Mouse (Mus musculus) liver, embryonic 13.5 days (tissue): ENCODE measurements around the gene Pum1. TPM values are rescaled to one million over a fixed set of nuclear protein-coding genes. Genes with fewer than 3 reads are reported as not detected.

Experiments
- ATAC-seq: fragments of 200-750 bp; cut with Nextera tagmentation; 2 replicates; pipeline ENCODE4 v1.8.0; 2017; ENCODE audit warnings: low read depth, mild to moderate bottlenecking, moderate number of reproducible peaks, moderate library complexity
- DNase-seq: peaks from one replicate; pipeline ENCODE4 v3.0.0; 2022
- H3K27ac ChIP-seq: fragments of 300-500 bp; sonication (generic); 2 replicates; pipeline ENCODE4 v1.5.1; 2015; ENCODE audit warnings: moderate library complexity, mild to moderate bottlenecking, inconsistent platforms
- H3K27me3 ChIP-seq: fragments of 300-500 bp; sonication (generic); 2 replicates; pipeline ENCODE4 v1.6.1; 2015; ENCODE audit warnings: mild to moderate bottlenecking, inconsistent platforms
- H3K36me3 ChIP-seq: fragments of 300-500 bp; sonication (generic); 2 replicates; pipeline ENCODE4 v1.6.1; 2015; ENCODE audit warnings: mild to moderate bottlenecking, inconsistent platforms
- H3K4me1 ChIP-seq: fragments of 300-500 bp; sonication (generic); replicated peaks from 2 replicates; pipeline ENCODE4 v1.6.1; 2015; ENCODE audit warnings: inconsistent platforms
- H3K4me2 ChIP-seq: fragments of 300-500 bp; sonication (generic); 2 replicates; pipeline ENCODE4 v1.6.1; 2015; ENCODE audit warnings: inconsistent platforms, mild to moderate bottlenecking, moderate library complexity
- H3K4me3 ChIP-seq: fragments of 300-500 bp; sonication (generic); replicated peaks from 2 replicates; pipeline ENCODE4 v1.5.1; 2015; ENCODE audit warnings: mild to moderate bottlenecking, inconsistent platforms
- H3K9ac ChIP-seq: fragments of 300-500 bp; sonication (generic); 2 replicates; pipeline ENCODE4 v1.6.1; 2015; ENCODE audit warnings: mild to moderate bottlenecking, inconsistent platforms
- H3K9me3 ChIP-seq: fragments of 300-500 bp; sonication (generic); replicated peaks from 2 replicates; pipeline ENCODE4 v1.6.1; 2016; ENCODE audit warnings: inconsistent platforms
- WGBS: fragments of 180-500 bp; shearing (Covaris S2); methylation state at CpG from one replicate; pipeline ENCODE4 v1.1.7; 2015; ENCODE audit not compliant: insufficient replicate concordance; 5-methylcytosine and 5-hydroxymethylcytosine counted together
- polyA plus RNA-seq: library from polyadenylated mRNA; unstranded; fragments of >200 nt; fragmentation: Nextera tagmentation; extraction: Ambion mirVana; gene quantifications from 2 replicates; pipeline ENCODE4 v1.2.1, GENCODE M21; 2015

Gene Pum1
- polyA plus RNA-seq, 1 experiment from 2014 or later = 29.7 TPM

DNA sequence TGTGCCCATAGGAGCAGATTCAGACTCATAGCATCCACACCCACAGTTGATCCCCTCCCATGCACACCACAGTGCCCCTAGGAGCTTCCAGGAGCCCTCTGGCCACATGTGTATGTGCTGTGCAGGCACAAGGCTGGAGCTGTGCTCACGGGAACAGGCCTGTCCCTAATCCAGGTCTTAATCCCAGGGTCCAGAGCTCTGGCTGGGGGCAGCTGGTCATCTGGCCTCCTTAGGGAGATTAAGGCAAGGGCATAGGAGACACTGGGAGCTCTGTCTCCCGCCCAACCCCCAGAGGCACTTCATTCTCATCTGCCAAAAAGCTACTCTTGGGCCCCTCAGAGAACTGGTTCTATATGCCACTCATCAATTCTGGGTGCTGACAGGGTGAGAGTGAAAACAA lies 140.5 kb downstream of the Pum1 start:
- 50% methylated on average over 2 of the region's 2 CpGs for WGBS
- H3K27ac ChIP-seq = no peak overlapping the region
- ATAC-seq = no peak

DNA sequence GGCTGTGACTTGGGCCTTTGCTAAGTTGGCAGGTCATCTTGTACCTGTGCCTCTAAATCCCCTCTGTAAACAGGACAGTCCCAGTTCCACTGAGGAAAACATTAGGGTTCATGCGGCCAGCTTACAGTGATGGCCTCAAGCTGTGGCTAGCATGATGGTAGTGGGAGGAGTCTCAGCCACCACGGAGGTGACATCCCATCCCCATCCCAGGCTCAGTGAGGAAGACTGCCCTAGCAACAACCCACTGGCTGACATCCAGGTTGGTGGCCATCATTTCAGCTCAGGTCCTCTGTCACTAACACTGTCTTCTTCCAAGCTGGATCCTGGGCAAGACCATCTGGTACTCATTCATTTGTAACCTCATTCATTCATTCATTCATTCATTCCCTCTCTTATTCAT lies 141.2 kb downstream of the Pum1 start:
- 34% methylated on average over 2 of the region's 2 CpGs for WGBS

More for the DNA sequence above, 140.5 kb downstream of the Pum1 start:
- H3K4me1 ChIP-seq = no peaks in the 10 kb centered on the region; the same call in 1 of the 2 replicates
- H3K4me3 ChIP-seq = no peak overlapping the region
- no peak overlapping the region for H3K4me2 ChIP-seq
- H3K9ac ChIP-seq = no peak overlapping the region
- H3K27me3 ChIP-seq = no peaks in the 10 kb centered on the region
- no peaks in the 10 kb centered on the region for H3K9me3 ChIP-seq
- DNase-seq = no peak
- no peaks in the 10 kb centered on the region for H3K36me3 ChIP-seq

DNA sequence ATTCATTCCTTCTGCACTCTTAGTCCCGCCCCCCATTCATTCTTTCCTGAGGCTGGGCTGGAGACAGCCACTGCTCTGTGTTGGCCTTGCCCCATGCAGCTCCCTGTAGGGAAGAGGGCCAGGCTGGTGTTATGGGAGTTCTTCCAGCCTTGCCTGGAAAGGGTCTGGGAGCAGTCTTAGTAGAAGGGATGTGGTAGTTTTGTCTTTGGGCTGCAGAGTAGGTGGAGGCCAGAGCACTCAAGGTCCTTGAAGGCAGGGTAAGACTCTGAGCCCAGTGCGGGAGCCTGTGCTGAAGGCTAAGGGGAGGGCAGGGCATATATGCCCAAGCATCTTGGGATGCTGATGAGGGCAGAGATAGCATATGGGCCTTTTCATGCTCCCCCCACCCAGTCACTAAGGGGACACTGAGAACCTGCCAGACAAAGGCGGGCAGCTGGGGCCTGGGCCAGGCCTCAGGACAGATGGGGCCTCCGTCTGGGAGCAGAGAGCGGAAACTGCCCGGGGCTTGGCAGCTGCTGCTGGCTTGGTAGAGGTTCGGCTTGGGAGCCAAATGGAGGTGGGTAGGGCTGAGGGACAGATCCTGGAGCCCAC lies 141.7 kb downstream of the Pum1 start:
- Histone ChIP-seq H3K36me3 (no peaks in the 10 kb centered on the region), H3K27me3 (no peaks in the 10 kb centered on the region), H3K4me2 (no peak overlapping the region), H3K4me1 (no peaks in the 10 kb centered on the region; the same call in 1 of the 2 replicates), H3K27ac (no peak overlapping the region), H3K9me3 (no peaks in the 10 kb centered on the region), H3K4me3 (no peak overlapping the region), H3K9ac (no peak overlapping the region)
- ATAC-seq = no peak
- DNase-seq = no peak
- 77% methylated on average over 7 of the region's 7 CpGs for WGBS

More for the DNA sequence above, 141.2 kb downstream of the Pum1 start:
- Histone ChIP-seq H3K4me1 (no peaks in the 10 kb centered on the region; the same call in 1 of the 2 replicates), H3K4me3 (no peak overlapping the region), H3K9ac (no peak overlapping the region), H3K27me3 (no peaks in the 10 kb centered on the region), H3K27ac (no peak overlapping the region), H3K4me2 (no peak overlapping the region), H3K9me3 (no peaks in the 10 kb centered on the region), H3K36me3 (no peaks in the 10 kb centered on the region)
- ATAC-seq (no peak), DNase-seq (no peak)

DNA sequence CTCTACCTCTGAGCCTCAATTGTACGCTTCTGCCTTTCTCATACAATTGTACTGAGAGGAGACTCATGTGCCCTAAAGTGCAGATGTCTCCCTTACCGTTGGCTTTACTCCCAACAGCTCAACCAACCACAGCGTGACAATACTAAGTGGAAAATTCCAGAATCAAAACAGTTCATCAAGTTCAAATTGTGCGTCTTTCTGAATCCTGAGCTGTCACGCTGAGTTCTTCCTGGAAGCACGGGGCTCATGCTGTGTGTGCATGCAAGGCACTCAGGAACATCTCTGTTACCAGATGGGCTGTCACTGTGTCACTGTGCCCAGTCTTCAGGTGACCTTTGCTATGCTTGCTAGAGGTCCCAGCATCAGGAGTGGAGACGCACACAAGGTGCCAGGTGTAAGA lies 142.6 kb downstream of the Pum1 start:
- WGBS = 64% methylated on average over 7 of the region's 7 CpGs
- H3K4me3 ChIP-seq = no peak overlapping the region
- H3K36me3 ChIP-seq = no peaks in the 10 kb centered on the region
- ATAC-seq (no peak), DNase-seq (no peak)
- H3K4me2 ChIP-seq = no peak overlapping the region
- H3K27ac ChIP-seq = no peak overlapping the region
- no peaks in the 10 kb centered on the region for H3K27me3 ChIP-seq
- no peaks in the 10 kb centered on the region for H3K4me1 ChIP-seq
- H3K9me3 ChIP-seq = no peaks in the 10 kb centered on the region
- H3K9ac ChIP-seq = no peak overlapping the region

DNA sequence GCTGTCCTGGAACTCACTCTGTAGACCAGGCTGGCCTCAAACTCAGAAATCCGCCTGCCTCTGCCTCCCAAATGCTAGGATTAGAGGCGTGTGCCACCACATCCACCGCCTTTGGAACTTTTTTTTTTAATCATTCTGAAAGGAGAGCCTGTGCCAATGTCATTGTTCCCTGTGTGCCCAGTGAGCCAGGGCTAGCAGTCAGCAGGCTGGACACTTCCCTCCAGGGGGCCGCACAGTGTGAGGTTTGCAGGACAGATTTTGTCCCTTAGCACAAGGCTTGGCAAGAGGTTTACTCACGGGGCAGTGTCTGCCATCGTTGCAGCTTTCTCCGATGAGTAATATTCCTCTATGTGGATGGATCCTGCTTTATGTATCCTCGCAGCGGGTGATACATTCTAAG lies 143.6 kb downstream of the Pum1 start:
- ATAC-seq = no peak
- no peak overlapping the region for H3K9ac ChIP-seq
- no peak overlapping the region for H3K4me3 ChIP-seq
- no peaks in the 10 kb centered on the region for H3K4me1 ChIP-seq
- 76% methylated on average over 9 of the region's 9 CpGs for WGBS
- DNase-seq = no peak
- H3K27me3 ChIP-seq = no peaks in the 10 kb centered on the region
- no peaks in the 10 kb centered on the region for H3K9me3 ChIP-seq
- H3K36me3 ChIP-seq = no peaks in the 10 kb centered on the region
- no peak overlapping the region for H3K4me2 ChIP-seq
- H3K27ac ChIP-seq = no peak overlapping the region

DNA sequence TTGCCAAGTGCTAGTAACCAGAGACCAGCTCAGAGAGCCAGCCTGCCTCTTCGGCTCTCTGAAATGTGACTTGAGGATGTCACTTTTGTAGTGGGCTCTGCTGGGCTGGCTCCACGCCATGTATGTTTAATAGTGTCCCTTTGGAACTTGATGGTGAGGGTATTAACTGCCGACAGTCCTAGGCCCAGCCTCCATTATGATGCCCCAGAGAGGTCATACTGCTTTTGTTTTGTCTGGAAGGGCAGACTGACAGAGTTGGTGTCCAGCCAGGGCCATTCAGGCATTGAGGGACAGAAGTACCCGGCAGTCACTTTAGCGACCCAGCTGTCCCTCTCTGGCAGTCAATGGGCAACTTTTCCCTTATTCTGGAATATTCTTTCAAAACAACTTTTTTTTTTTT lies 146.7 kb downstream of the Pum1 start:
- H3K36me3 ChIP-seq = no peaks in the 10 kb centered on the region
- no peak overlapping the region for H3K27ac ChIP-seq
- H3K4me3 ChIP-seq = no peak overlapping the region
- no peaks in the 10 kb centered on the region for H3K9me3 ChIP-seq
- ATAC-seq = no peak
- H3K9ac ChIP-seq = no peak overlapping the region
- no peaks in the 10 kb centered on the region for H3K27me3 ChIP-seq
- no peak for DNase-seq
- no peak overlapping the region for H3K4me2 ChIP-seq
- 60% methylated on average over 5 of the region's 5 CpGs for WGBS
- no peaks in the 10 kb centered on the region for H3K4me1 ChIP-seq

DNA sequence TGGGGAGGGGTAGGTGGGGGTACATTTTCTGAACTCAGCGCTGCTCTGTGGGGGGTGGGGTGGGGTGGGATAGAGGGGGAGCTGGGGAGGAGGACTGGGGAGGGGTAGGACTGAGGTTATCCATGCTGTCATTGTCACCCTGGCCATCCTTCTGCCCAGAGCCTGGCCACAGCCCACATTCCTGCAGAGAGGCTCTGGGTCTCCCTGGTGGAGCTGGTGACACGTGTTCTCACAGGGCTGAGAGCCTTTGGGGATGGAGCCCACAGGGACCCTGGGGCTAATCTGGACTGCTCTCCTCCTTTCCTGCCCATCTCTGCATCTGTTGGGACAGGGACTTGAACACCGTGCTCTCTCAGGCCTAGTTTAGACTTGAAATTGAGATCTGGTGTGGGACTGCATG lies 147.7 kb downstream of the Pum1 start:
- no peak overlapping the region for H3K9ac ChIP-seq
- no peak overlapping the region for H3K27ac ChIP-seq
- H3K4me2 ChIP-seq = no peak overlapping the region
- H3K9me3 ChIP-seq = no peaks in the 10 kb centered on the region
- H3K36me3 ChIP-seq = no peaks in the 10 kb centered on the region
- no peak overlapping the region for H3K4me3 ChIP-seq
- DNase-seq (no peak), ATAC-seq (no peak)
- WGBS = 53% methylated on average over 3 of the region's 3 CpGs
- H3K4me1 ChIP-seq = no peaks in the 10 kb centered on the region
- H3K27me3 ChIP-seq = no peaks in the 10 kb centered on the region

DNA sequence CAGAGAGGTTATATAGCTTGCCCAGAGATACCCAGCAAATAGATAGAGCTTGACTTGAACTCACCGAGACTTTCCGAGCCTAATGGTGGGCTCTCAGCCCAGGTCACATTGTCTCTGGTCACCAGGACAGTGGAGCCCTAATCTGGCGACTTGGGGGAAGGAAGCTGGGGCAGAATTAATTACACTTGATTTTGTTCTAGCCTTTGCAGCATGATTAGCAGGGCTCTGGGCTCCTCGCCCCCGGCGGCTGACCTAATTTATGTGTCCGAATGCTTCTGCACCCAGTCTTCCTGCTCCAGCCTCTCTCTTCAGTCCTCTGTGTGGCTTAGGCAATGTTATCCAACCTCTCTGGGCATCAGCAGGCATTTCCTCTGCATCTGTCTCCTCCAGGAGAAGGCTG lies 148.3 kb downstream of the Pum1 start:
- WGBS = 51% methylated on average over 7 of the region's 7 CpGs
- no peaks in the 10 kb centered on the region for H3K9me3 ChIP-seq
- no peaks in the 10 kb centered on the region for H3K36me3 ChIP-seq
- H3K27ac ChIP-seq = no peak overlapping the region
- no peak for ATAC-seq
- DNase-seq = no peak
- no peak overlapping the region for H3K9ac ChIP-seq
- no peaks in the 10 kb centered on the region for H3K27me3 ChIP-seq
- no peaks in the 10 kb centered on the region for H3K4me1 ChIP-seq
- H3K4me2 ChIP-seq = no peak overlapping the region
- no peak overlapping the region for H3K4me3 ChIP-seq

DNA sequence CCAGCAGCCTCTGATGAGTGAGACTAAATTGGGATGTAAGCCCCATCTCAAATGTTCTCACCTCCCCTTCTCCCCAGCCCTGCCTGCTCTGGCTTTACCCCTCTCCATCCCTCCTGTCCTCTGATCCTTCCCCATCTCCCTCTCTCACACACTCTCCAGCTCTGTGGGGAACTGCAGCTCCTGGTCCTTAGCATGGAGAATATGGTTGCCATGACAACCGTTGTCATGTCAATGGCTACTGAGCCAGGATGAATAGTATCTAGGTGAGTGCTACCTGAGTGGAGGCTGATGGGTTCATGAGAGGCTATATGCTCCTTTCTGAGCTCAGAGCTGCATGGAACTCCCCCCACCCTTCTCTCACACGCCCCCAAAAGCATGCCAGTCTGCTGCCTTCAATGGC lies 150.8 kb downstream of the Pum1 start:
- Histone ChIP-seq H3K27me3 (no peaks in the 10 kb centered on the region), H3K4me3 (no peak overlapping the region), H3K9me3 (no peaks in the 10 kb centered on the region), H3K4me1 (no peaks in the 10 kb centered on the region), H3K9ac (no peak overlapping the region), H3K27ac (no peak overlapping the region), H3K36me3 (no peaks in the 10 kb centered on the region), H3K4me2 (no peak overlapping the region)
- no peak for DNase-seq
- 44% methylated on average over 2 of the region's 2 CpGs for WGBS
- no peak for ATAC-seq

DNA sequence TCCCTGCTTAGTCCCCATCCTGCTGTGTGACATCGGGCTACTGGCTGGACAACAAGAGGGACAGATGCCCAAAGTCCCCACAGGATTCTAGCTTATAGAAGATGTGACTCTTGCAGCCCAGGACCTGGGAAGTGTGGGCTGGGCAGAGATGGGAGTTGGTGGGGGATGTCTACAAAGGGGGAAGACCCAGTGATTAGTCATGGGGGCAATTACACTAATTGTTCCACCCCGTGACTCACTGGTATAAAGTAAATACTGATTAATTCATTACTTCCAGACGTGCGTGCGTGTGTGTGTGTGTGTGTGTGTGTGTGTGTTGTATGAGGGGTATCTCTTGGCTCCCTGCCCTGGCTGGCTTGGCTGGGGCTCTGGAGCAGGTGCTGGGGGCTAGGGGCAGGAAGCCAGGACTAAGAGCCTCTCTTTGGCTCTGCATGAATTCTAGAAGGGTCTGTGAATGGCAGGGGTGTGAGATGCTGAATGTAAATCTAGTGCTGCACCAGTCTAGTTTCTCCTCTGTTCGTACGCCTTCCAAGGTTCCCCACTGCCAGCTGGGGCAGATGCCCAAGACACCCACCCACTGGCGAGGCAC lies 151.7 kb downstream of the Pum1 start:
- Histone ChIP-seq H3K9ac (no peak overlapping the region), H3K27me3 (no peaks in the 10 kb centered on the region), H3K27ac (no peak overlapping the region), H3K9me3 (no peaks in the 10 kb centered on the region), H3K4me2 (no peak overlapping the region), H3K4me3 (no peak overlapping the region), H3K4me1 (no peaks in the 10 kb centered on the region), H3K36me3 (no peaks in the 10 kb centered on the region)
- DNase-seq = no peak
- WGBS = 58% methylated on average over 8 of the region's 8 CpGs
- ATAC-seq = no peak

DNA sequence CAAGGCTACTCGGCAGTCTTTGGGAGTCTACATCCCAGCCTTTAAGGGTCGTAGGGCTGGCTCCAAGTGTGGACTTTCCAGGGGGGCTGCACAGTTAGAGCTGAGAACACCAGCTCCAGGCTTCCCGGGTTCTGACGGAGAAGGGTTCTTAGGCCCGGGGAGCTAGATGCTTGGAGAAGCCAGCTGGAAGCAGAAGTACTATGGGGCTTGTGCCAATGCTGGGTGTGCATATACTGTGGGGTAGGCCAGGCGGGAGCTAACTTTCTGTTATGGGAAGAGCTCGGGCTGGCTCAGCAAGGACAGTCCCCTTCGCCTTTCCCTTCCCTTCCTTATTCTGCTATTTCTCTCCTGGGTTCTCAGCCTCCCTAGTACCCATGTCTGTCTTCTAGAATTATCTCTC lies 152.7 kb downstream of the Pum1 start:
- H3K4me3 ChIP-seq = no peak overlapping the region
- H3K9ac ChIP-seq = no peak overlapping the region
- no peaks in the 10 kb centered on the region for H3K36me3 ChIP-seq
- no peak overlapping the region for H3K4me2 ChIP-seq
- H3K9me3 ChIP-seq = no peaks in the 10 kb centered on the region
- H3K27ac ChIP-seq = no peak overlapping the region
- no peaks in the 10 kb centered on the region for H3K27me3 ChIP-seq
- ATAC-seq (no peak), DNase-seq (no peak)
- WGBS = 64% methylated on average over 8 of the region's 8 CpGs
- H3K4me1 ChIP-seq = no peaks in the 10 kb centered on the region

DNA sequence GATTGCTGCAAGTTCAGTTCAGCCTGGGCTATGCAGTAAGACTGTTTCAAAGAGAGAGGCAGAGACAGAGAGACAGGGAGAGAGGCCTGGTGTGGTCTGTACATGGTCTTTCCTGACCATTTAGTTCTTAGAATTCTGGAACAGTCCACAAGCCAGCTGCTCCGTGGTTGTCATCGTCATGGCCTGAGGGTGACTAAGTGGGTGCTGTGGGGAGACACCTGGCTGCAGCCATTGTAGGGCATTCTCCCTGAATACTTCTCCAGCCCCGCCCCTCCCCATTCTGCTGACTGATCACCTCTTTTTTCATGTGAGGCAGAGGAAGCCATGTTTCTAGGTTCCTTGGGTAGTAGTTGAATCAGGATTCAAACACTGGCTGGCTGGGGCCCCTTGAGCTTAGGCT lies 156.7 kb downstream of the Pum1 start:
- Histone ChIP-seq H3K27ac (no peak overlapping the region), H3K27me3 (no peaks in the 10 kb centered on the region), H3K36me3 (no peaks in the 10 kb centered on the region), H3K9ac (no peak overlapping the region), H3K4me1 (no peaks in the 10 kb centered on the region), H3K9me3 (no peaks in the 10 kb centered on the region), H3K4me2 (no peak overlapping the region), H3K4me3 (no peak overlapping the region)
- WGBS = 59% methylated on average over 3 of the region's 3 CpGs
- no peak for DNase-seq
- ATAC-seq = no peak
